Mouse (Mus musculus): ENCODE measurements at regions not wholly inside any gene's neighbourhood (a gene's known extent, or its start where the extent isn't known, plus 50 kb on each side); places are given as distances from the start of the nearest gene placed in this dataset.

DNA sequence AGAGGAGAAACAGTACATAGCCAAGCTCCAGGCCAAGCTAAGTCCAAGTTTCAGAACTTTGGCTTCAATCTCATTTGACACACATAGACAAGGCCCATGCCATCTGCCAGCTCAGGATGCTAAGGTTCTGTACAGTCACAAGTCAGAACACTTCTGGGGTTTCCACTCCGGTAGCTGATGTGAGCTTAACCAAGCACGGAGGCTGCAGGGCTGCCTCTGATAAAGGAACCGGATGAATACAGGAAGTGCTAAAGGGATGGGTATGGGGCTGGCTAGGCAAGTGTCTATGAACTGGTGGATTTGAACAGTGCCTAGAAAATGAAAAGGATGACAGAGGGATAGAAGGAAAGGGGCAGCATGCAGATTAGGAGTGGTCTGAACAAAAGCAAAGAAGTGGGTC, 75.4 kb upstream of the Vldlr start:
- no peak for DNase-seq (ENCODE audit: low spot score)

GRCm38 (mm10) chr19:27142181-27142580, 74.1 kb upstream of the Vldlr start:
- no peak for DNase-seq (ENCODE audit: low spot score)

DNA sequence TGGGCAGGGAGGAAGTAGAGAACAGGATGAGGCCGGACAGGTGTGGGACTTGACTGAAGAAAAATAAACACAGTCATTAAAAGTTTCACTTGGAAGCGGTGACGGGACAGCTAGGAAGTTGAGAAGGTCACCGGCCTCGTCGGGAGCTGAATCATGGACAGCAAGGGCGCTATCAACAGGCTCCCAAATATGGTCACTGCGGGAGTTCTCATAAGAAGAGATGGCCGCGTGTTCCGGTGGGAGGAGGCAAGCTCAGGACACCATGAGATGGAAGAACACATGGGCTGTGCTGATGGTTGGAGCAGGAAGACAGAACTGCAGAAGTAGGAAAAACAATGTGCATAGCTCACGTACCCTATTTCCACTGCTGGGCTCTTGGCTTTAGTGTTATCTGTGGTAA, 68.9 kb upstream of the Vldlr start:
- DNase-seq (ENCODE audit: low spot score): peak; percentile 5

- no peak for DNase-seq (ENCODE audit: low spot score)
Measured at GRCm38 (mm10) chr19:27148330-27148729, 68.0 kb upstream of the Vldlr start.

DNA sequence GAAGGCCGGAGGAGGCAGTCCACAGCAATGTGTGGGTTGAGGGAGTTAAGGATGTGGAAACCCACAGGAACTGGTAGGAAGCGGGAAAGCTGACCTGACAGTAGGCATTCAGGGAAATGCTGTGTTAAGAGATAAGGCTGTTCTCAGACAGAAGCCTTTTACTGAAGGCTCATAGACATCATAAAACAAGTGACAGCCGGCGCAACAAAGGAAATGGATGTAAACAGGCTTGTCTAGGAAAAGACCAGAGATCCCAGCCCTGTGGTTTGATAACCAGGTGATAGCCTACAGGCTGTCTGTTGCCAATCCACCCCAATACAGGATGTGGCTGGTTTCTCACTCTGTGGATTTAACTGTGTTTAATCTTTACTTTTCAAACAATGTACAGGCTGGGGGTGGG, 66.7 kb upstream of the Vldlr start:
- no peak for DNase-seq (ENCODE audit: low spot score)

DNA sequence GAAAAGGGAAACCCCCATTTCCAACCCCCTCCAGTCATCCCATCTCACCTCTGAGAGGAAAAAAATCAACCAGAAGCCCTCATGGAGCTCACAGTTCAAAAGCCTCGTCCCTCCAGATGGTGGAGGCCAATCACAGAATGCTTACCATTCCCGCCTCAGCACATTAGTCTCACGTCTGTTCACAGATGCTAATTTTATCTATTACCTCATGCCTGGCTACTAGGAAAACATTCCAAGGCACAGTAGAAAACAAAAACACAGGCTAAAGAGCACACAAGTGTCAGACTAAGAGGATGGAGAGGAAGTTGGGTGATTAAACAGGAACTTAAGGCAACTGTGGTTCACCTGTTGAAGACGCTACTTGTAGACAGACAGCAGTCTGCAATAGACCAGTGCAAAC, 54.4 kb upstream of the Vldlr start:
- DNase-seq (ENCODE audit: low spot score): no peak
